Mouse (Mus musculus): ENCODE measurements around the gene Paqr7. TPM values are rescaled to one million over a fixed set of nuclear protein-coding genes. Genes with fewer than 3 reads are reported as not detected.
A peak's percentile ranks its signal among the peaks of the same experiment; 100 is the strongest.

Gene Paqr7
- polyA plus RNA-seq, 1 experiment from 2014 or later = 1.2 TPM

DNA sequence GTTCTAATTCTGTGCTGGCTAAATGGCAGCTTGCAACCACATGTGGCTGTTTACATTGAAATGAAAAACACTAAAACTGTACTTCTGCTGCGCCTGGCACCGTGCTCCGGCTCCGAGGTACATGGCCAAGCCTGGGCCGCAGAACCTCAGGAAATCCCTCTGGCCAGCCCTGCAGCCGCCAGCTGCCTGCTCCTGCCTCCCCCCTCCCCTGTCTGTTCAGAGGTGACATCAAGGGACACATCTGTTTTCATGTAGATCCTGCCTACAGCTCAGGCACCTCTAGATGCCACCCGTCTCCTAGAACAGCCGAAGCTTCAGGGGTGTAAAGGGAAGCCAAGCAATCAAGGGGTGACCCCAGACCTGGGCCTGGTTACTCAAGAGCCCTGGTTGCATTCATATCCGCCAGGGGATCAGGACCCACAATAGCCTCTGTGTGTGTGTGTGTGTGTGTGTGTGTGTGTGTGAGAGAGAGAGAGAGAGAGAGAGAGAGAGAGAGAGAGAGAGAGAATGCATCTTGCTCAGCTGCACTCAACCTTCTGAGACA lies 62.1 kb downstream of the Paqr7 start:
- peak; percentile 49 for DNase-seq (ENCODE audit: low spot score)
- 44% methylated on average over 9 of the region's 9 CpGs for WGBS
- Histone ChIP-seq H3K9me3 (replicated peaks) (no peaks in the 10 kb centered on the region), H3K27me3 (ENCODE audit: low read depth, poor library complexity, severe bottlenecking) (no peaks in the 10 kb centered on the region), H3K27ac (peak overlapping the region; percentile 54), H3K36me3 (no peaks in the 10 kb centered on the region), H3K4me1 (peaks cover 24% of the 10 kb centered on the region), H3K4me3 (no peak overlapping the region)

DNA sequence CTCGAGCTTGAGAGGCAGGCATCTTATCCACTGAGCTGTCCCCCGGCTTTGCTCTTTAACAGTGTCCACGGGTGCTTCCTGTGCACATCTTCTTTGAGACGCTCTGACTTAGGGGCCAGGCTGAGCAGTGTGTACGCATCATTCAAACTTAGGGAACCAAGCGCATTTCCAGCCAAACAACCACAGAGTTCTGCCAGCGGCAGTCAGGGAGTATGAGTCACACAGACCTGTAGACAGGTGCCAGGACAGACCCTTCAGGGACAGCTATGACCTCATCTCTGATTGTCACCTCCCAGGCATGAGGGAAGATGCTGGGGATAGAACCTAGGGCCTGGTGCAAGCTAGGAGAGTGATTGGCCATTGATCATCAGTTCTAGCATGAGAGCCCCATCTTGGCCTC lies 62.7 kb downstream of the Paqr7 start:
- H3K27ac ChIP-seq = peak overlapping the region; percentile 54; the same call in 1 of the 2 replicates
- H3K4me1 ChIP-seq = peaks cover 24% of the 10 kb centered on the region
- 85% methylated on average over 7 of the region's 7 CpGs for WGBS
- H3K4me3 ChIP-seq = no peak overlapping the region
- no peaks in the 10 kb centered on the region for H3K9me3 ChIP-seq (replicated peaks)
- H3K36me3 ChIP-seq = no peaks in the 10 kb centered on the region
- no peak for DNase-seq (ENCODE audit: low spot score)
- H3K27me3 ChIP-seq (ENCODE audit: low read depth, poor library complexity, severe bottlenecking) = no peaks in the 10 kb centered on the region

Small RNA genes lying within 50 kb of the gene (microRNA-seq; reads per million reads assigned to microRNA genes)
- gene Gm23634 = 1.8 reads per million

Other genes starting within 250 kb of the Paqr7 start
- not detected in 2 replicates for gene Gm30191, start 249.8 kb upstream of the Paqr7 start, polyA plus RNA-seq (2016; fragmentation: Nextera tagmentation; extraction: Ambion mirVana)
- 9.2 and 10.9 TPM in 2 replicates for gene Grrp1, start 242.6 kb upstream of the Paqr7 start, polyA plus RNA-seq (2016; fragmentation: Nextera tagmentation; extraction: Ambion mirVana)
- 13.9 and 19.6 TPM in 2 replicates for gene Pdik1l, start 208.8 kb upstream of the Paqr7 start, polyA plus RNA-seq (2016; fragmentation: Nextera tagmentation; extraction: Ambion mirVana)
- gene Trim63, start 181.6 kb upstream of the Paqr7 start, polyA plus RNA-seq (2016; fragmentation: Nextera tagmentation; extraction: Ambion mirVana) = 0.30 and 0.95 TPM in 2 replicates
- gene Slc30a2, start 153.5 kb upstream of the Paqr7 start, polyA plus RNA-seq (2016; fragmentation: Nextera tagmentation; extraction: Ambion mirVana) = not detected in 2 replicates
- gene Extl1, start 112.8 kb upstream of the Paqr7 start, polyA plus RNA-seq (2016; fragmentation: Nextera tagmentation; extraction: Ambion mirVana) = 0.44 and 0.75 TPM in 2 replicates
- 8.1 and 8.6 TPM in 2 replicates for gene Pafah2, start 100.4 kb upstream of the Paqr7 start, polyA plus RNA-seq (2016; fragmentation: Nextera tagmentation; extraction: Ambion mirVana)
- 1,855 and 1,993 TPM in 2 replicates for gene Stmn1, start 28.4 kb upstream of the Paqr7 start, polyA plus RNA-seq (2016; fragmentation: Nextera tagmentation; extraction: Ambion mirVana)
- 21.9 and 29.6 TPM in 2 replicates for gene Aunip, start 14.3 kb downstream of the Paqr7 start, polyA plus RNA-seq (2016; fragmentation: Nextera tagmentation; extraction: Ambion mirVana)
- 104 and 109 TPM in 2 replicates for gene Mtfr1l, start 38.7 kb downstream of the Paqr7 start, polyA plus RNA-seq (2016; fragmentation: Nextera tagmentation; extraction: Ambion mirVana)
- 10.9 and 13.4 TPM in 2 replicates for gene Selenon, start 55.5 kb downstream of the Paqr7 start, polyA plus RNA-seq (2016; fragmentation: Nextera tagmentation; extraction: Ambion mirVana)
- gene Man1c1, start 207.6 kb downstream of the Paqr7 start, polyA plus RNA-seq (2016; fragmentation: Nextera tagmentation; extraction: Ambion mirVana) = 1.6 and 2.0 TPM in 2 replicates

Data from limb, embryonic 10.5 days (tissue).